Mouse (Mus musculus) C2C12 (cell line): ENCODE measurements around the gene Gss. TPM values are rescaled to one million over a fixed set of nuclear protein-coding genes. Genes with fewer than 3 reads are reported as not detected.

Experiments
- H3K27me3 ChIP-seq: one replicate; pipeline ENCODE4 v1.6.1; 2011; ENCODE audit not compliant: control insufficient read depth, insufficient read depth, insufficient read length
- H3K36me3 ChIP-seq: one replicate; pipeline ENCODE4 v1.6.1; 2011; ENCODE audit not compliant: control insufficient read depth, insufficient read depth
- H3K4me3 ChIP-seq: one replicate; pipeline ENCODE4 v1.5.1; 2011; ENCODE audit warnings: mild to moderate bottlenecking, control low read depth; ENCODE audit not compliant: poor library complexity, insufficient read depth, severe bottlenecking
- H3K79me2 ChIP-seq: one replicate; pipeline ENCODE4 v1.6.1; 2011; ENCODE audit not compliant: control insufficient read depth, insufficient read depth
- H3K79me3 ChIP-seq: one replicate; pipeline ENCODE4 v1.6.1; 2011; ENCODE audit warnings: low read depth, control low read depth
- H3ac ChIP-seq: one replicate; pipeline ENCODE3; 2011; ENCODE audit warnings: low read depth; ENCODE audit not compliant: control insufficient read depth, insufficient read length
- CEBPB ChIP-seq: IDR thresholded peaks from one replicate; pipeline ENCODE4 v1.6.1; 2011; ENCODE audit warnings: low read depth, mild to moderate bottlenecking, control low read depth, moderate library complexity
- CTCF ChIP-seq: IDR thresholded peaks from one replicate; pipeline ENCODE4 v1.5.1; 2011; ENCODE audit not compliant: control insufficient read depth, insufficient read depth, insufficient read length
- FOSL1 ChIP-seq: IDR thresholded peaks from one replicate; pipeline ENCODE4 v1.8.0; 2011; ENCODE audit warnings: mild to moderate bottlenecking, low read length; ENCODE audit not compliant: poor library complexity, insufficient read depth, severe bottlenecking
- MAX ChIP-seq: IDR thresholded peaks from one replicate; pipeline ENCODE4 v1.6.1; 2011; ENCODE audit warnings: mild to moderate bottlenecking, control low read depth
- MYOD1 ChIP-seq: IDR thresholded peaks from one replicate; pipeline ENCODE4 v1.6.1; 2011; ENCODE audit warnings: low read depth; ENCODE audit not compliant: control insufficient read depth, insufficient read length
- MYOG ChIP-seq: IDR thresholded peaks from one replicate; pipeline ENCODE4 v1.6.1; 2011; ENCODE audit not compliant: control insufficient read depth, insufficient read length; ENCODE audit errors: extremely low read depth
- USF1 ChIP-seq: IDR thresholded peaks from one replicate; pipeline ENCODE4 v1.6.1; 2011; ENCODE audit warnings: low read depth, mild to moderate bottlenecking, control low read depth, moderate library complexity
- polyA plus RNA-seq: library from polyadenylated mRNA; unstranded; fragments of >200 nt; fragmentation: generic; extraction: Trizol; gene quantifications from one replicate; pipeline ENCODE4 v1.2.1, GENCODE M21; 2012; ENCODE audit warnings: missing spikeins

Gene Gss
- polyA plus RNA-seq, 1 experiment, result 39.4 TPM

DNA sequence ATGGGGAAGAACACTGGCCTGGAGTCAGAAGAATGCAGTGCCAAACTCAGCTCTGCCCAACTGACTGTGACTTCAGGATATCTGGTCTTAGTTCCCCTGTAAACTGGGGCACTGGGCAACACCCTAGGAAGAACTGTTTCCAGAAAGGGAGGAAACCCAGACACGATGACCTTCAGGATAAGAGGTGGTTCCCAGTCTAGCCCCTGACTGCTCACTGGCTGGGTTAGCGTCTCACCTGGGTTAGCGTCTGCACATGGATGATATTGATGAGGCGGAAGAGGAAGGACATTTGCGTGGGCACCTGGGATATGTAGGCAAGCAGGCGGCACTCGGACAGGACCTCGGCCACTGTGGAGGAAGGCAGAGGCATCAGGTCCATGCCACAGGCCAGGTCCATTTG lies 43.4 kb upstream of the Gss start:
- Histone ChIP-seq H3ac (no peak overlapping the region), H3K79me2 (no peaks in the 10 kb centered on the region), H3K79me3 (no peaks in the 10 kb centered on the region), H3K36me3 (peaks cover 56% of the 10 kb centered on the region), H3K4me3 (no peak overlapping the region), H3K27me3 (no peaks in the 10 kb centered on the region)
- TF ChIP-seq FOSL1, result no peak
- no peak for TF ChIP-seq MYOD1
- no peak for TF ChIP-seq MAX
- TF ChIP-seq USF1, result no peak
- no peak for TF ChIP-seq CEBPB
- no peak for TF ChIP-seq CTCF
- no peak for TF ChIP-seq MYOG

- H3K27me3 ChIP-seq, result no peaks in the 10 kb centered on the region
- H3K36me3 ChIP-seq, result peaks cover 44% of the 10 kb centered on the region
- no peak overlapping the region for H3K4me3 ChIP-seq
- no peaks in the 10 kb centered on the region for H3K79me2 ChIP-seq
- H3ac ChIP-seq, result no peak overlapping the region
- no peaks in the 10 kb centered on the region for H3K79me3 ChIP-seq
- TF ChIP-seq MAX (no peak), FOSL1 (no peak), CTCF (no peak), MYOD1 (no peak), USF1 (no peak), CEBPB (no peak), MYOG (no peak)
These were observed 42.0 kb upstream of the Gss start for GRCm38 (mm10) chr2:155634562-155634961.

DNA sequence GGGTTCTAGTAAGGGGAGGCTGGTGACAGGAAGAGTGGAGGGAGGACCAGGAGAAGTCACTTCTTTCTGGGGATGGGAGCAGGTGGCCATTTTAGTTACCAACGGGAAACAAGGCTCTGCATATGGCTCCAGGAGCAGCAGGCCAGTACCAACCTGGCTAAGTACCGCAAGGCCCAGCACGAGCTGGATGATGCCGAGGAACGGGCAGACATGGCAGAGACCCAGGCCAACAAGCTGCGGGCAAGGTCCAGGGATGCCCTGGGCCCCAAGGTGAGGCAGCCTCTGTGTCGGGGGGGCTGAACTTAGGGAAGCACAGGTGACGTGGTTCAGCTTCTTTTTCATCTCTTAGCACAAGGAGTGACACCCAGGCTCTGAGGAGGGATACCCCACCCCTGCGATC lies 41.1 kb upstream of the Gss start:
- peaks cover 39% of the 10 kb centered on the region for H3K36me3 ChIP-seq

GRCm38 (mm10) chr2:155633121-155633520 lies 40.5 kb upstream of the Gss start:
- TF ChIP-seq FOSL1, result no peak
- TF ChIP-seq CEBPB, result no peak
- TF ChIP-seq MYOD1, result no peak
- no peak for TF ChIP-seq USF1
- no peak for TF ChIP-seq MYOG
- no peak for TF ChIP-seq CTCF
- no peak for TF ChIP-seq MAX
- Histone ChIP-seq H3K4me3 (no peak overlapping the region), H3ac (no peak overlapping the region), H3K79me2 (no peaks in the 10 kb centered on the region), H3K79me3 (no peaks in the 10 kb centered on the region), H3K27me3 (no peaks in the 10 kb centered on the region), H3K36me3 (peaks cover 39% of the 10 kb centered on the region)

More for the DNA sequence above, 41.1 kb upstream of the Gss start:
- no peak overlapping the region for H3ac ChIP-seq
- TF ChIP-seq MYOD1, result no peak
- no peak for TF ChIP-seq FOSL1
- no peak for TF ChIP-seq CEBPB
- no peak for TF ChIP-seq MYOG
- TF ChIP-seq CTCF, result no peak
- no peak for TF ChIP-seq USF1
- TF ChIP-seq MAX, result no peak
- H3K4me3 ChIP-seq, result no peak overlapping the region
- no peaks in the 10 kb centered on the region for H3K79me2 ChIP-seq
- no peaks in the 10 kb centered on the region for H3K27me3 ChIP-seq
- H3K79me3 ChIP-seq, result no peaks in the 10 kb centered on the region

DNA sequence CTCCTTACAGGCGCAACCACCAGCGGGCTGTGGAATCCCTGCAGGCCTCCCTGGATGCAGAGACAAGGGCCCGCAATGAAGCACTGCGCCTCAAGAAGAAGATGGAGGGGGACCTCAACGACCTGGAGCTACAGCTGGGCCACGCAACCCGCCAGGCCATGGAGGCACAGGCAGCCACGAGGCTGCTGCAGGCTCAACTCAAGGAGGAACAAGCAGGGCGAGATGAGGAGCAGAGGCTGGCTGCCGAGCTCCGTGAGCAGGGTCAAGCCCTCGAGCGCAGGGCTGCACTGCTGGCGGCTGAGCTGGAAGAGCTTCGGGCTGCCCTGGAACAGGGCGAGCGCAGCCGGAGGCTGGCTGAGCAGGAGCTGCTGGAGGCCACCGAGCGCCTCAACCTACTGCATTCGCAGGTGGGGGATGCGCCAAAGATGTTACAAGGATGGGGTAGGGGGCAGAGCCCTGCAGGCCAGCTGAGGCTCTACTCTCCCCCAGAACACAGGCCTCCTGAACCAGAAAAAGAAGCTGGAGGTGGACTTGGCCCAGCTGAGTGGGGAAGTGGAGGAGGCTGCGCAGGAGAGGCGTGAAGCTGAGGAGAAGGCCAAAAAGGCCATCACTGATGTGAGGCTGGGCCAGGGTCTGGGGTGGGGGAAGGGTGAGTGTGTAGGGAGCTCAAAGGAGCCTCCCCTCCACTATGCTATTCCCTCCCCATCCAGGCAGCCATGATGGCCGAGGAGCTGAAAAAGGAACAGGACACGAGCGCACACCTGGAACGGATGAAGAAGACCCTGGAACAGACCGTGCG lies 39.7 kb upstream of the Gss start:
- Histone ChIP-seq H3K4me3 (no peak overlapping the region), H3K27me3 (no peaks in the 10 kb centered on the region)

More for the DNA sequence above, 39.7 kb upstream of the Gss start:
- H3K36me3 ChIP-seq, result peaks cover 32% of the 10 kb centered on the region
- H3K79me3 ChIP-seq, result no peaks in the 10 kb centered on the region
- no peaks in the 10 kb centered on the region for H3K79me2 ChIP-seq
- no peak for TF ChIP-seq CTCF
- no peak for TF ChIP-seq FOSL1
- no peak for TF ChIP-seq MAX
- no peak for TF ChIP-seq MYOG
- TF ChIP-seq CEBPB, result no peak
- TF ChIP-seq MYOD1, result no peak
- no peak for TF ChIP-seq USF1
- H3ac ChIP-seq, result no peak overlapping the region
